Mouse (Mus musculus) intestine, embryonic 14.5 days (tissue): ENCODE results near the gene Gm48552. TPM values are rescaled to one million over a fixed set of nuclear protein-coding genes. Genes with fewer than 3 reads are reported as not detected.

Experiments
- ATAC-seq: fragments of 200-750 bp; cut with Nextera tagmentation; replicated peaks from 2 replicates; pipeline ENCODE4 v1.8.0; 2017; ENCODE audit warnings: low read depth, moderate number of reproducible peaks, moderate TSS enrichment, moderate library complexity; ENCODE audit not compliant: low FRiP score, low TSS enrichment
- DNase-seq: peaks from one replicate; pipeline ENCODE4 v3.0.0-alpha.2; 2018; ENCODE audit warnings: low spot score
- H3K27ac ChIP-seq: fragments of 300-500 bp; sonication (generic); 2 replicates; pipeline ENCODE4 v1.5.1; 2014; ENCODE audit warnings: low read depth, mild to moderate bottlenecking, control low read depth
- H3K27me3 ChIP-seq: fragments of 300-500 bp; sonication (generic); replicated peaks from 2 replicates; pipeline ENCODE4 v1.6.1; 2014; ENCODE audit warnings: low read length, control low read depth; ENCODE audit not compliant: control insufficient read depth, insufficient read depth
- H3K36me3 ChIP-seq: fragments of 300-500 bp; sonication (generic); 2 replicates; pipeline ENCODE4 v1.6.1; 2014; ENCODE audit warnings: low read length, control low read depth; ENCODE audit not compliant: control insufficient read depth, insufficient read depth
- H3K4me1 ChIP-seq: fragments of 300-500 bp; sonication (generic); replicated peaks from 2 replicates; pipeline ENCODE4 v1.6.1; 2014; ENCODE audit warnings: low read length, control low read depth, mixed read lengths; ENCODE audit not compliant: control insufficient read depth, insufficient read depth
- H3K4me2 ChIP-seq: fragments of 300-500 bp; sonication (generic); 2 replicates; pipeline ENCODE4 v1.6.1; 2014; ENCODE audit warnings: low read length
- H3K4me3 ChIP-seq: fragments of 300-500 bp; sonication (generic); 2 replicates; pipeline ENCODE4 v1.5.1; 2014; ENCODE audit warnings: low read depth, low read length, control low read depth, mixed read lengths
- H3K9ac ChIP-seq: fragments of 300-500 bp; sonication (generic); 2 replicates; pipeline ENCODE4 v1.6.1; 2014; ENCODE audit warnings: mild to moderate bottlenecking, low read length
- H3K9me3 ChIP-seq: fragments of 300-500 bp; sonication (generic); 2 replicates; pipeline ENCODE4 v1.6.1; 2016; ENCODE audit warnings: low read length, control low read depth; ENCODE audit not compliant: control insufficient read depth
- WGBS: fragments of 180-500 bp; shearing (Covaris S2); extraction: QIAGEN DNeasy Blood & Tissue Kit; methylation state at CpG from one replicate; pipeline ENCODE4 v1.1.7; 2014; 5-methylcytosine and 5-hydroxymethylcytosine counted together
- polyA plus RNA-seq: library from polyadenylated mRNA; unstranded; fragments of >200 nt; fragmentation: Nextera tagmentation; extraction: Ambion mirVana; gene quantifications from 2 replicates; pipeline ENCODE4 v1.2.1, GENCODE M21; 2014

Gm48552 gene
- polyA plus RNA-seq, 1 experiment from 2014 or later = 0.37 TPM

- peaks cover 31% of the 10 kb centered on the region for H3K36me3 ChIP-seq
- 56% methylated on average over 4 of the region's 4 CpGs for WGBS
Observed at GRCm38 (mm10) chr10:81410350-81410749, 21.5 kb downstream of the Gm48552 start.

GRCm38 (mm10) chr10:81410981-81411380, 22.2 kb downstream of the Gm48552 start:
- H3K9ac ChIP-seq = no peak overlapping the region
- peaks cover 89% of the 10 kb centered on the region for H3K4me1 ChIP-seq
- no peak for ATAC-seq
- DNase-seq = no peak
- H3K27me3 ChIP-seq = no peaks in the 10 kb centered on the region
- H3K4me2 ChIP-seq = no peak overlapping the region
- H3K36me3 ChIP-seq = peaks cover 27% of the 10 kb centered on the region
- WGBS = 60% methylated on average over 9 of the region's 9 CpGs
- no peak overlapping the region for H3K4me3 ChIP-seq
- H3K9me3 ChIP-seq = no peaks in the 10 kb centered on the region
- H3K27ac ChIP-seq = peak overlapping the region; percentile 77

More at GRCm38 (mm10) chr10:81410350-81410749, 21.5 kb downstream of the Gm48552 start:
- DNase-seq (no peak), ATAC-seq (no peak)
- Histone ChIP-seq H3K4me3 (no peak overlapping the region), H3K9me3 (no peaks in the 10 kb centered on the region), H3K4me1 (peaks cover 84% of the 10 kb centered on the region), H3K4me2 (no peak overlapping the region), H3K9ac (no peak overlapping the region), H3K27ac (peak overlapping the region; percentile 77; the same call in 1 of the 2 replicates), H3K27me3 (no peaks in the 10 kb centered on the region)

GRCm38 (mm10) chr10:81411471-81412400, 22.9 kb downstream of the Gm48552 start:
- H3K4me2 ChIP-seq = peak overlapping the region; percentile 7; the same call in 1 of the 2 replicates
- no peak overlapping the region for H3K4me3 ChIP-seq
- H3K36me3 ChIP-seq = peaks cover 20% of the 10 kb centered on the region
- H3K9me3 ChIP-seq = no peaks in the 10 kb centered on the region
- peak; percentile 70 for DNase-seq
- H3K9ac ChIP-seq = no peak overlapping the region
- WGBS = 53% methylated on average over 18 of the region's 18 CpGs
- no peak for ATAC-seq
- peak overlapping the region; percentile 77 for H3K27ac ChIP-seq
- H3K4me1 ChIP-seq = peaks cover 93% of the 10 kb centered on the region
- H3K27me3 ChIP-seq = no peaks in the 10 kb centered on the region

GRCm38 (mm10) chr10:81412586-81413309, 23.9 kb downstream of the Gm48552 start:
- no peak for ATAC-seq
- H3K27me3 ChIP-seq = no peaks in the 10 kb centered on the region
- H3K9me3 ChIP-seq = no peaks in the 10 kb centered on the region
- H3K36me3 ChIP-seq = peaks cover 14% of the 10 kb centered on the region
- H3K9ac ChIP-seq = no peak overlapping the region
- no peak overlapping the region for H3K4me2 ChIP-seq
- no peak for DNase-seq
- peak overlapping the region; percentile 77 for H3K27ac ChIP-seq
- no peak overlapping the region for H3K4me3 ChIP-seq
- 68% methylated on average over 16 of the region's 16 CpGs for WGBS
- H3K4me1 ChIP-seq = peaks cover 93% of the 10 kb centered on the region

- H3K27ac ChIP-seq = peak overlapping the region; percentile 23; the same call in 1 of the 2 replicates
Observed at GRCm38 (mm10) chr10:81413310-81414261, 24.8 kb downstream of the Gm48552 start.

GRCm38 (mm10) chr10:81414682-81415081, 25.9 kb downstream of the Gm48552 start:
- Histone ChIP-seq H3K27me3 (no peaks in the 10 kb centered on the region), H3K36me3 (0 out of 2 replicates have a peak, but pooled peaks cover 10% of the 10 kb centered on the region), H3K27ac (no peak overlapping the region), H3K4me1 (peaks cover 81% of the 10 kb centered on the region), H3K9me3 (no peaks in the 10 kb centered on the region), H3K4me3 (no peak overlapping the region), H3K4me2 (no peak overlapping the region), H3K9ac (no peak overlapping the region)
- DNase-seq (no peak), ATAC-seq (no peak)

More at GRCm38 (mm10) chr10:81413310-81414261, 24.8 kb downstream of the Gm48552 start:
- H3K27me3 ChIP-seq = no peaks in the 10 kb centered on the region
- H3K4me2 ChIP-seq = peak overlapping the region; percentile 30
- WGBS = 29% methylated on average over 26 of the region's 26 CpGs
- ATAC-seq (0 out of 2 replicates have a peak, but pooled peaks have one; percentile 10), DNase-seq (peak; percentile 78)
- H3K9ac ChIP-seq = peak overlapping the region; percentile 18; the same call in 1 of the 2 replicates
- 0 out of 2 replicates have a peak, but pooled peaks cover 6% of the 10 kb centered on the region for H3K36me3 ChIP-seq
- H3K4me1 ChIP-seq = peaks cover 87% of the 10 kb centered on the region
- H3K9me3 ChIP-seq = no peaks in the 10 kb centered on the region
- H3K4me3 ChIP-seq = no peak overlapping the region

- no peak for ATAC-seq
- H3K4me1 ChIP-seq = peaks cover 77% of the 10 kb centered on the region
- H3K27ac ChIP-seq = no peak overlapping the region
- no peaks in the 10 kb centered on the region for H3K9me3 ChIP-seq
- no peaks in the 10 kb centered on the region for H3K27me3 ChIP-seq
- H3K9ac ChIP-seq = no peak overlapping the region
- no peak overlapping the region for H3K4me3 ChIP-seq
- no peak overlapping the region for H3K4me2 ChIP-seq
- no peak for DNase-seq
- H3K36me3 ChIP-seq = 0 out of 2 replicates have a peak, but pooled peaks cover 13% of the 10 kb centered on the region
- 81% methylated on average over 5 of the region's 5 CpGs for WGBS
Observed at GRCm38 (mm10) chr10:81415146-81415545, 26.3 kb downstream of the Gm48552 start.
